Mouse (Mus musculus) liver, embryonic 14.5 days (tissue): ENCODE measurements around the gene Cacna1g. TPM values are rescaled to one million over a fixed set of nuclear protein-coding genes. Genes with fewer than 3 reads are reported as not detected.

Experiments used
- ATAC-seq: fragments of 200-750 bp; cut with Nextera tagmentation; 2 replicates; pipeline ENCODE4 v1.8.0; 2017; ENCODE audit warnings: moderate number of reproducible peaks, mild to moderate bottlenecking, moderate library complexity; ENCODE audit not compliant: insufficient read depth
- DNase-seq, 3 experiments: peaks; one replicate each; pipeline ENCODE4 v3.0.0-alpha.2; 2012 to 2013; ENCODE audit warnings: low read depth in 3 of 3, low spot score in 3 of 3
- H3K27ac ChIP-seq: fragments of 300-500 bp; sonication (generic); 2 replicates; pipeline ENCODE4 v1.5.1; 2014; ENCODE audit warnings: moderate library complexity, mild to moderate bottlenecking, control low read depth, inconsistent platforms
- H3K27me3 ChIP-seq: fragments of 300-500 bp; sonication (generic); 2 replicates; pipeline ENCODE4 v1.6.1; 2014; ENCODE audit warnings: mild to moderate bottlenecking, low read length, moderate library complexity; ENCODE audit not compliant: control insufficient read depth, insufficient read depth
- H3K36me3 ChIP-seq: fragments of 300-500 bp; sonication (generic); replicated peaks from 2 replicates; pipeline ENCODE4 v1.6.1; 2014; ENCODE audit warnings: low read depth; ENCODE audit not compliant: control insufficient read depth, insufficient read depth
- H3K4me1 ChIP-seq, 2 experiments: fragments of 200-500 bp in 1 of 2; fragments of 300-500 bp in 1 of 2; sonication (generic) in 1 of 2; replicated peaks; 2 replicates each; pipeline ENCODE4 v1.6.1; 2012 to 2014; ENCODE audit warnings: antibody characterized with exemption in 1 of 2, inconsistent platforms in 1 of 2, low read length in 1 of 2; ENCODE audit not compliant: control insufficient read depth in 2 of 2, insufficient read depth in 2 of 2
- H3K4me2 ChIP-seq: fragments of 300-500 bp; sonication (generic); 2 replicates; pipeline ENCODE4 v1.6.1; 2014; ENCODE audit warnings: low read depth, mild to moderate bottlenecking, control low read depth, moderate library complexity
- H3K4me3 ChIP-seq, 2 experiments: fragments of 200-500 bp in 1 of 2; fragments of 300-500 bp in 1 of 2; sonication (generic) in 1 of 2; 2 replicates each; pipeline ENCODE4 v1.5.1; 2012 to 2014; ENCODE audit warnings: low read depth in 2 of 2, low read length in 2 of 2, mild to moderate bottlenecking in 2 of 2, control low read depth in 1 of 2, inconsistent platforms in 1 of 2, moderate library complexity in 1 of 2; ENCODE audit not compliant: insufficient read depth in 1 of 2
- H3K9ac ChIP-seq: fragments of 300-500 bp; sonication (generic); replicated peaks from 2 replicates; pipeline ENCODE4 v1.6.1; 2014; ENCODE audit warnings: mild to moderate bottlenecking, control low read depth, moderate library complexity
- H3K9me3 ChIP-seq: fragments of 300-500 bp; sonication (generic); 2 replicates; pipeline ENCODE4 v1.6.1; 2016; ENCODE audit warnings: low read length, mixed read lengths; ENCODE audit not compliant: control insufficient read depth
- CTCF ChIP-seq: IDR thresholded peaks from 2 replicates; pipeline ENCODE4 v1.5.1; 2016; ENCODE audit warnings: antibody characterized with exemption, low read depth, control low read depth
- EP300 ChIP-seq: IDR thresholded peaks from 2 replicates; pipeline ENCODE4 v1.6.1; 2016; ENCODE audit warnings: antibody characterized with exemption, low read depth
- WGBS: fragments of 180-500 bp; shearing (Covaris S2); extraction: QIAGEN DNeasy Blood & Tissue Kit; methylation state at CpG from one replicate; pipeline ENCODE4 v1.1.7; 2014; ENCODE audit not compliant: insufficient replicate concordance; 5-methylcytosine and 5-hydroxymethylcytosine counted together
- polyA plus RNA-seq, 2 experiments: library from polyadenylated mRNA; depleted of rRNA in 1 of 2; stranded (reverse) in 1 of 2; unstranded in 1 of 2; fragments of >200 nt; fragmentation: Nextera tagmentation in 1 of 2; extraction: Ambion mirVana in 1 of 2; gene quantifications; 2 replicates each; pipeline versions ENCODE4 v1.2.1 to v1.2.3; 2012 to 2014

The Cacna1g gene
- polyA plus RNA-seq, 2 experiments, result 0.89 to 7.3 TPM

DNA sequence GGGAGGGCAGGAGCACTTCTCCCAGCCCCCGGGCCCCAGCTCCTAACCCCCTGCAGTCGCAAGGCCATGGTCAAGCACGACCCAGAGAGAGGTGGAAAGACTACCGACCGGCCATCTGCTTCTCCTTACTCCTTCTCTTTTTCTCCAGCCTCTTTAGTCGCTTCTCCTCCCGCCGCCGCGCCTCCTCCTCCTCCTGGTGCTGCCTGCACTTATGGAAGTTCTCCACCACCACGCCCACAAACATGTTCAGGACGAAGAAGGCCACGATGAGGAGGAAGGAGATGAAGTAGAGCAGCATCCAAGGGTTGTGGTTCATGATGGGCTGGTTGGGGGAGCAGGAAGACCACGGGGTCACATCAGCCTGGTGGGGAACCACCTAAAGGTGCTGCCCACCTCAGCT is 48.3 kb downstream of the Cacna1g start:
- H3K27me3 ChIP-seq, result no peaks in the 10 kb centered on the region
- H3K27ac ChIP-seq, result no peak overlapping the region
- DNase-seq (no peak), ATAC-seq (no peak)
- TF ChIP-seq EP300, result no peak
- WGBS, result 29% methylated on average over 14 of the region's 14 CpGs
- no peaks in the 10 kb centered on the region for H3K4me1 ChIP-seq
- H3K9me3 ChIP-seq, result no peaks in the 10 kb centered on the region
- no peak overlapping the region for H3K4me2 ChIP-seq
- no peak overlapping the region for H3K9ac ChIP-seq
- no peaks in the 10 kb centered on the region for H3K36me3 ChIP-seq
- H3K4me3 ChIP-seq, result no peak overlapping the region

DNA sequence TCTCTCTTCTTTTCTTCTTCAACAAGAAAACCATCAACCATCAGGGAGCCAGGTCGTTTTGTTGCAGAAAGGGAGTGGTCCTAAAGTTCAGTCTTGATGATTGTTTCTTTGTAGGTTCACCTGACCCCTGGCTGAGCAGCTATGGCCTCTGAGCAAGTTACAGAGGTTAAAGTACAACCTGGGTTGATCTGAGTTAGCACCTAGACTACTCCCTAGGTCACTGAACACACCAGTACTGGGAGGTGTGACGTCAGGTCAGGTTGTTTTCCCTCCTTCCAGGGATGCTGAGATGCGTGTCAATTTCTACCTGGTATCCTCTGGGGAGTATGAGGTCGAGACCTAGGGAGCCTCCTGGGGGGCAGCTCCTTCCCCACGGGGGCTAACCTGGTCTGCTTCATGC is 48.8 kb downstream of the Cacna1g start:
- TF ChIP-seq CTCF (no peak), EP300 (no peak)
- Histone ChIP-seq H3K4me1 (no peaks in the 10 kb centered on the region), H3K27me3 (no peaks in the 10 kb centered on the region), H3K9ac (no peak overlapping the region), H3K4me2 (no peak overlapping the region), H3K36me3 (no peaks in the 10 kb centered on the region), H3K9me3 (no peaks in the 10 kb centered on the region), H3K4me3 (no peak overlapping the region), H3K27ac (no peak overlapping the region)
- 35% methylated on average over 5 of the region's 5 CpGs for WGBS
- ATAC-seq (no peak), DNase-seq (no peak)

DNA sequence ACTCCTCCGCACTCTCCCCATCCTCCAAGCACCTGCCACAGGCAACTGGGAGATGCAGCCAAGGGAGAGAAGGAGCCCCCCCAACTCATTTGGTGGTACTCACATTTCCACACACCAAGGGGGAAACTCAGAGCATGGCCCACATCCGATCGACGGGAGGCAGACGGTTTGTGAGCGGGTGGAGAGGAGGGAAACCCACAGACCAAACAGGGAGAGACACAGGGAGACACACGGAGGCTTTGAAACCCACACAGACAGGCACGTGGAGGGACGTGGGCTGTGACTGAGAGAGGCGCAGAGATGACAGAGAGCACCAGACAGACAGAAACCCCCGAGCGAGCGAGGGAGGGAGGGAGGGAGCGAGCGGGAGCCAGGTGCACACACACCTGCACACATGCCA is 49.6 kb downstream of the Cacna1g start:
- no peak for ATAC-seq
- no peaks in the 10 kb centered on the region for H3K27me3 ChIP-seq
- 37% methylated on average over 15 of the region's 15 CpGs for WGBS

DNA sequence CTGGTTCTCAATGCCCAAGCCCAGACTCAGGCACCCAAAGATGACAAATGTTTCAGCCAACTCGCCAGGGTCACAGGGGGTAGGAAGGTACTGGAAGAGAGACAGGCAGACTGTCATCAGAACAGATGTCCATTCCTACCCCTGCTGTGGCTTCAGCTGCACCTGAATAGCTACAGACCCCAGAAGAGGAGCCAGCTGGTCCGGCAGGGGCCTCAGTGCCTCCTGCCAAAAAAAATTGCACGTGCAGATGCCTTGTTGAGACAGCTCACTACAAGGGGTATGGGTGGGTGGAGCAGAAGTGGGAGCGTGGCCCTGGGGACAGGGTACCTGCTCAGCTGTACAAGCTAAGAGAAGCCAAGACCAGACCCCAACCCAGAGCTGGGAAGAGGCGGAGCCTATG is 50.1 kb downstream of the Cacna1g start:
- Histone ChIP-seq H3K36me3 (no peaks in the 10 kb centered on the region), H3K27me3 (no peaks in the 10 kb centered on the region), H3K4me3 (no peak overlapping the region), H3K4me2 (no peak overlapping the region), H3K9ac (no peak overlapping the region), H3K27ac (no peak overlapping the region), H3K9me3 (no peaks in the 10 kb centered on the region), H3K4me1 (no peaks in the 10 kb centered on the region)
- no peak for ATAC-seq
- no peak for DNase-seq
- 47% methylated on average over 5 of the region's 5 CpGs for WGBS
- TF ChIP-seq EP300 (no peak), CTCF (no peak)

More for the DNA sequence above, 49.6 kb downstream of the Cacna1g start:
- Histone ChIP-seq H3K9me3 (no peaks in the 10 kb centered on the region), H3K27ac (no peak overlapping the region), H3K4me1 (no peaks in the 10 kb centered on the region), H3K9ac (no peak overlapping the region), H3K4me3 (no peak overlapping the region), H3K36me3 (no peaks in the 10 kb centered on the region), H3K4me2 (no peak overlapping the region)
- TF ChIP-seq EP300 (no peak), CTCF (no peak)
- no peak for DNase-seq

DNA sequence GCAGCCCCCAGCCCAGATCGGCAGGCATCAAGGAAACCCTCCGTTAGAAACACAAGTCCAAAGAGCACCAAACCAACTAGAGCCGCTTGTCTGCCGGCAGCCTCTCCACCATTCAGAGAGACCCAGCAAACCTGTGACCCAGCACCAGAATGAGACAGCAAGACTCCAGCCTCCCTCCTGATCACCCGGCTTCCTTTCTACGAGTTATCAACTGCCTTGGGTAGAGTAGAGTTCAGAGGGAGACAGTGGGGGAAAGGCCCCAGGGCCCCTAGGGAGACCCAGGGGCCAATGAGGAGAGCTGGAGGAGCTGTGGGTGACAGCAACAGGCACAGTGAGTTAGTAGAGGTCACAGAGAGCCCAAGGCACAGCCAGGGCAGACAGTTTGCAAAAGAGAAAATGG is 53.0 kb downstream of the Cacna1g start:
- DNase-seq (no peak), ATAC-seq (no peak)
- Histone ChIP-seq H3K27me3 (peaks cover 3% of the 10 kb centered on the region; the same call in 1 of the 2 replicates), H3K4me2 (no peak overlapping the region), H3K4me3 (no peak overlapping the region), H3K9me3 (no peaks in the 10 kb centered on the region), H3K9ac (no peak overlapping the region), H3K27ac (no peak overlapping the region), H3K36me3 (no peaks in the 10 kb centered on the region), H3K4me1 (no peaks in the 10 kb centered on the region)
- WGBS, result 52% methylated on average over 6 of the region's 6 CpGs
- TF ChIP-seq CTCF, result no peak
